Mouse (Mus musculus) neural tube, embryonic 13.5 days (tissue): Measurements from ENCODE around the gene Nid2. TPM values are rescaled to one million over a fixed set of nuclear protein-coding genes. Genes with fewer than 3 reads are reported as not detected.

Source experiments
- ATAC-seq: fragments of 200-750 bp; cut with Nextera tagmentation; 2 replicates; pipeline ENCODE4 v1.8.0; 2017; ENCODE audit warnings: low read depth, mild to moderate bottlenecking, moderate TSS enrichment, moderate library complexity
- H3K27ac ChIP-seq: fragments of 300-500 bp; sonication (generic); replicated peaks from 2 replicates; pipeline ENCODE4 v1.5.1; 2015; ENCODE audit warnings: moderate library complexity, mild to moderate bottlenecking, inconsistent platforms
- H3K27me3 ChIP-seq: fragments of 300-500 bp; sonication (generic); 2 replicates; pipeline ENCODE4 v1.6.1; 2015; ENCODE audit warnings: mild to moderate bottlenecking, inconsistent platforms
- H3K36me3 ChIP-seq: fragments of 300-500 bp; sonication (generic); 2 replicates; pipeline ENCODE4 v1.6.1; 2015; ENCODE audit warnings: mild to moderate bottlenecking, inconsistent platforms
- H3K4me1 ChIP-seq: fragments of 300-500 bp; sonication (generic); replicated peaks from 2 replicates; pipeline ENCODE4 v1.6.1; 2015; ENCODE audit warnings: inconsistent platforms
- H3K4me2 ChIP-seq: fragments of 300-500 bp; sonication (generic); 2 replicates; pipeline ENCODE4 v1.6.1; 2015; ENCODE audit warnings: inconsistent platforms, mild to moderate bottlenecking, moderate library complexity
- H3K4me3 ChIP-seq: fragments of 300-500 bp; sonication (generic); 2 replicates; pipeline ENCODE4 v1.5.1; 2015; ENCODE audit warnings: mild to moderate bottlenecking, inconsistent platforms
- H3K9ac ChIP-seq: fragments of 300-500 bp; sonication (generic); 2 replicates; pipeline ENCODE4 v1.6.1; 2015; ENCODE audit warnings: moderate library complexity, mild to moderate bottlenecking, inconsistent platforms
- H3K9me3 ChIP-seq: fragments of 300-500 bp; sonication (generic); 2 replicates; pipeline ENCODE4 v1.6.1; 2016; ENCODE audit warnings: inconsistent platforms
- WGBS: fragments of 180-500 bp; shearing (Covaris S2); methylation state at CpG from one replicate; pipeline ENCODE4 v1.1.7; 2015; 5-methylcytosine and 5-hydroxymethylcytosine counted together
- polyA plus RNA-seq: library from polyadenylated mRNA; unstranded; fragments of >200 nt; fragmentation: Nextera tagmentation; extraction: Ambion mirVana; gene quantifications from 2 replicates; pipeline ENCODE4 v1.2.1, GENCODE M21; 2015

Nid2 gene
- polyA plus RNA-seq, 1 experiment from 2014 or later, result 56.6 TPM

GRCm38 (mm10) chr14:19771173-19771572, 20.1 kb downstream of the Nid2 start:
- WGBS, result 73% methylated on average over 7 of the region's 7 CpGs
- H3K4me2 ChIP-seq, result no peak overlapping the region
- ATAC-seq, result no peak
- H3K4me1 ChIP-seq, result peaks cover 19% of the 10 kb centered on the region
- H3K4me3 ChIP-seq, result no peak overlapping the region
- H3K9me3 ChIP-seq, result no peaks in the 10 kb centered on the region
- H3K27ac ChIP-seq, result no peak overlapping the region
- H3K36me3 ChIP-seq, result no peaks in the 10 kb centered on the region
- no peaks in the 10 kb centered on the region for H3K27me3 ChIP-seq
- H3K9ac ChIP-seq, result no peak overlapping the region

GRCm38 (mm10) chr14:19774036-19774628, 23.1 kb downstream of the Nid2 start:
- WGBS, result 90% methylated on average over 13 of the region's 13 CpGs
- ATAC-seq, result no peak

GRCm38 (mm10) chr14:19775491-19775890, 24.4 kb downstream of the Nid2 start:
- Histone ChIP-seq H3K27ac (no peak overlapping the region), H3K36me3 (no peaks in the 10 kb centered on the region; the same call in 1 of the 2 replicates), H3K4me1 (no peaks in the 10 kb centered on the region; the same call in 1 of the 2 replicates), H3K4me3 (no peak overlapping the region), H3K4me2 (no peak overlapping the region), H3K27me3 (no peaks in the 10 kb centered on the region), H3K9me3 (no peaks in the 10 kb centered on the region), H3K9ac (no peak overlapping the region)
- ATAC-seq, result no peak
- 93% methylated on average over 4 of the region's 4 CpGs for WGBS

More at GRCm38 (mm10) chr14:19774036-19774628, 23.1 kb downstream of the Nid2 start:
- Histone ChIP-seq H3K9me3 (no peaks in the 10 kb centered on the region), H3K9ac (no peak overlapping the region), H3K4me1 (peaks cover 9% of the 10 kb centered on the region), H3K4me3 (no peak overlapping the region), H3K27ac (no peak overlapping the region), H3K4me2 (no peak overlapping the region), H3K27me3 (no peaks in the 10 kb centered on the region), H3K36me3 (no peaks in the 10 kb centered on the region; the same call in 1 of the 2 replicates)

DNA sequence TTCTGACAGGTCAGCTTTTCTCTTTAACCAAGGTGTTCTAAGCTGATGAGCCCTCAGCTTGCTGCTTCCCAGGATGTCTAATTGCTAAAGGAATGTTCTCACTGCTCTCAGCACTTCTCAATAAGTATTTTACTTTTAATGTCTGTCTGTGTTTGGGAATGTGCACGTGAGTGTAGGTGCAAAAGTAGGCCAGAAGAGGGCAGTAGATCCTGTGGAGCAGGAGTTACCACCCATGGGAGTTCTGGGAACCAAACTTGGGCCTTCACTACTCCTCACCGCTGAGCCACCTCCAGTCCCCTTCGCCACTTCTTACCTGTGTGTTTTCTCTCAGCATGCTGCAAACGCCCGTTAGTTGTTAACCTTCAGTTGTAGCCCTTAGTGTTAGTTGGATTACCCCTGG, 25.1 kb downstream of the Nid2 start:
- Histone ChIP-seq H3K27me3 (no peaks in the 10 kb centered on the region), H3K36me3 (no peaks in the 10 kb centered on the region; the same call in 1 of the 2 replicates), H3K4me3 (no peak overlapping the region), H3K4me1 (no peaks in the 10 kb centered on the region), H3K9ac (no peak overlapping the region), H3K4me2 (no peak overlapping the region), H3K9me3 (no peaks in the 10 kb centered on the region), H3K27ac (no peak overlapping the region)
- 96% methylated on average over 5 of the region's 5 CpGs for WGBS
- no peak for ATAC-seq

DNA sequence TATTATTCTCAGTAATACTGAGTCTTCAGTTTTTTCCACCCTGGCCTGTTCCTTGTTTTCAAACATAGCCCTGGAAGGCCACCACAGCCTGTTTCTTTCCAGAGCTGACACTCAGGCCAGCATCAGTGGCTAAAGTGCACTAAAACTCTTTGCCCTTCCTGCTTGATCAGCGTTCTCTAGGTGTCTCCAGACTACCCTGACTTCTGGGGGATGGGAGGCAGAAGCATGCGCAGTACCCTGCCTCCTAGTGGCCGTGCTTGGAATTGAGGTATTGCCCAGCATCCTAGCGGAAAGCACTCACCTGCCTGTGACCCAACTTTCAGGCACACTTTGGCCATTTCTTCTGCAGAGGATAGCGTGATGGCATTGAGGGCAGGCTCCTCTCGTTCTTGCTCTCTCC, 25.8 kb downstream of the Nid2 start:
- no peaks in the 10 kb centered on the region for H3K4me1 ChIP-seq
- H3K27me3 ChIP-seq, result no peaks in the 10 kb centered on the region
- no peak for ATAC-seq
- no peaks in the 10 kb centered on the region for H3K9me3 ChIP-seq
- no peak overlapping the region for H3K9ac ChIP-seq
- H3K36me3 ChIP-seq, result no peaks in the 10 kb centered on the region; the same call in 1 of the 2 replicates
- no peak overlapping the region for H3K27ac ChIP-seq
- 49% methylated on average over 6 of the region's 6 CpGs for WGBS
- H3K4me3 ChIP-seq, result no peak overlapping the region
- H3K4me2 ChIP-seq, result no peak overlapping the region

DNA sequence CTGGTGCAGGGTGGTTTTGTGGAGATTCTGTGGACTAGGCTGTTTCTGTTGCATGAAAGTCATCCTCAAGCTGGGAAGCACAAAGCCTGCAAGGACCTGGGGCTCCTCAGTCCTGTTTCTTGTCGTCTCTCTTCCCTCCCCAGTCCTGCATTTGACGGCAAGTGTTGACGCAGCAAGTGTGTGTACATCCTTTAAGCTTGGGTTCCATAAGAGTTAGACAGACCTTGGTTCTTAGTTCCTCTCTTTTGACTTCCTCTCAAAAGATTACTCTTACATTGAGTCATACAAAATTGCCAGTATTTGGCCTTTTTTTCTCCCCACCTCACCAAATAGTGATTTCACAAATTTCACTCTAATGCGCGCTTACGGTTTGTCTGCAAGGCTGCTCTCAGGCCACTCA, 26.3 kb downstream of the Nid2 start:
- H3K27ac ChIP-seq, result no peak overlapping the region
- no peaks in the 10 kb centered on the region for H3K4me1 ChIP-seq
- H3K9ac ChIP-seq, result no peak overlapping the region
- no peak for ATAC-seq
- H3K4me2 ChIP-seq, result no peak overlapping the region
- WGBS, result 99% methylated on average over 6 of the region's 6 CpGs
- no peaks in the 10 kb centered on the region; the same call in 1 of the 2 replicates for H3K36me3 ChIP-seq
- H3K4me3 ChIP-seq, result no peak overlapping the region
- no peaks in the 10 kb centered on the region for H3K27me3 ChIP-seq
- no peaks in the 10 kb centered on the region for H3K9me3 ChIP-seq

DNA sequence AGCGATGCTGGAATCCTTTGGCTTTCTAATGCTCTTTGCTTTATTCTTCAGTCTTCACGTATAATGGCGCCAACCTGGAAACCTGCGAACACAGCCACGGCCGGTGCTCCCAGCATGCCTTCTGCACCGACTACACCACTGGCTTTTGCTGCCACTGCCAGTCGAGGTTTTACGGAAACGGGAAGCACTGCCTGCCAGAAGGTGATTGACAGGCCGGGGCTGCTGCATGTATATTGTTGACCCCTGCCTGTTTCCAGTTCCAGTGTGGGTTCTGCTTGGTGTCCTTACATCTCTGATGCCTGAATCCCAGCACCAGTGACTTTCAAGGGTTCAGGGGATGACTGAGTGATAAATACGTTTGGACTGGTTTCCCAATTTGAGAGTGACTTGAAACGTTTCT, 26.9 kb downstream of the Nid2 start:
- no peak overlapping the region for H3K4me2 ChIP-seq
- WGBS, result 91% methylated on average over 13 of the region's 13 CpGs

GRCm38 (mm10) chr14:19785797-19786588, 34.9 kb downstream of the Nid2 start:
- H3K9ac ChIP-seq, result no peak overlapping the region
- H3K4me1 ChIP-seq, result no peaks in the 10 kb centered on the region
- H3K9me3 ChIP-seq, result no peaks in the 10 kb centered on the region
- no peak overlapping the region for H3K4me2 ChIP-seq
- H3K27me3 ChIP-seq, result no peaks in the 10 kb centered on the region
- no peaks in the 10 kb centered on the region for H3K36me3 ChIP-seq
- 84% methylated on average over 9 of the region's 9 CpGs for WGBS
- no peak for ATAC-seq
- H3K4me3 ChIP-seq, result no peak overlapping the region
- H3K27ac ChIP-seq, result no peak overlapping the region

More for the DNA sequence above, 26.9 kb downstream of the Nid2 start:
- H3K27me3 ChIP-seq, result no peaks in the 10 kb centered on the region
- no peak for ATAC-seq
- H3K9ac ChIP-seq, result no peak overlapping the region
- no peak overlapping the region for H3K27ac ChIP-seq
- H3K36me3 ChIP-seq, result no peaks in the 10 kb centered on the region; the same call in 1 of the 2 replicates
- H3K9me3 ChIP-seq, result no peaks in the 10 kb centered on the region
- no peaks in the 10 kb centered on the region for H3K4me1 ChIP-seq
- no peak overlapping the region for H3K4me3 ChIP-seq

GRCm38 (mm10) chr14:19788443-19788842, 37.4 kb downstream of the Nid2 start:
- no peak for ATAC-seq
- Histone ChIP-seq H3K36me3 (no peaks in the 10 kb centered on the region), H3K9me3 (no peaks in the 10 kb centered on the region), H3K9ac (no peak overlapping the region), H3K27ac (no peak overlapping the region), H3K4me2 (no peak overlapping the region), H3K27me3 (no peaks in the 10 kb centered on the region), H3K4me3 (no peak overlapping the region), H3K4me1 (no peaks in the 10 kb centered on the region)
- 77% methylated on average over 1 of the region's 1 CpGs for WGBS

- Histone ChIP-seq H3K27ac (no peak overlapping the region), H3K4me2 (no peak overlapping the region), H3K9me3 (no peaks in the 10 kb centered on the region), H3K4me3 (no peak overlapping the region), H3K36me3 (no peaks in the 10 kb centered on the region), H3K4me1 (no peaks in the 10 kb centered on the region), H3K9ac (no peak overlapping the region), H3K27me3 (no peaks in the 10 kb centered on the region)
- 69% methylated on average over 4 of the region's 4 CpGs for WGBS
- ATAC-seq, result no peak
Observed at GRCm38 (mm10) chr14:19794881-19795280, 43.8 kb downstream of the Nid2 start.

DNA sequence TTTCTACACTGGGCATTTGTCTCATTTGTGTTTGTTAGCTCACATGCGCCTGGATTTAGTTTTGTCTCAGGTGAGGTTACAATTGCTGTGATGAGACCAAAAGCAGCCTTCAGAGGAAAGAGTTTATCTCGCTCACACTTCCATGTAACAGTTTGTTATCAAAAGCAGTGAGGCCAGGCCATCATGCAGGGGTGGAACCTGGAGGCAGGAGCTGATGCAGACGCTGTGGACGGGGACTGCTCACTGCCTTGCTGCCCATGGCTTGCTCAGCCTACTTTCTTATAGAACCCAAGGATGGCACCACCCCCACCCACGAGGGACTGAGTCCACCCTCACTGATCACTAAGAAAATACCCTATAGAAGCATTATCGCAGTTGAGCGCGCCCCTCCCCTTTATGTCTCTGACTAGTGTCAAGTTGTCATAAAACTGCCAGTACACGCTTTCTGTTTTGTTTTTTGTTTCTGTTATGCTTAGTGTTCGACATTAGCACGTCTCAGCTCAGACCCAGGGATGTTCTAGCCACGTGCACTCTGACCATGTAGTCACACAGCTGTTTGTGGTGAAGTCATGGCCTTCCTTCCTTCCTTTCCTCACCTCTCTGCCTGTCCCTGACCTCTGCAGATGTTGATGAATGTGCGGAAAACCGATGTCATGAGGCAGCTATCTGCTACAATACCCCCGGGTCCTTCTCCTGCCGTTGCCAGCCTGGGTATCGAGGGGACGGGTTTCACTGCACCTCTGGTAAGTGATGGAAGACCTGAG, 45.7 kb downstream of the Nid2 start:
- ATAC-seq, result no peak
- H3K9ac ChIP-seq, result no peak overlapping the region
- 84% methylated on average over 18 of the region's 18 CpGs for WGBS
- no peak overlapping the region for H3K4me2 ChIP-seq
- no peaks in the 10 kb centered on the region for H3K9me3 ChIP-seq
- H3K27ac ChIP-seq, result no peak overlapping the region
- no peaks in the 10 kb centered on the region for H3K4me1 ChIP-seq
- no peak overlapping the region for H3K4me3 ChIP-seq
- no peaks in the 10 kb centered on the region for H3K36me3 ChIP-seq
- no peaks in the 10 kb centered on the region for H3K27me3 ChIP-seq

GRCm38 (mm10) chr14:19800485-19800884, 49.4 kb downstream of the Nid2 start:
- no peaks in the 10 kb centered on the region for H3K27me3 ChIP-seq

More at GRCm38 (mm10) chr14:19800485-19800884, 49.4 kb downstream of the Nid2 start:
- H3K27ac ChIP-seq, result no peak overlapping the region
- H3K4me3 ChIP-seq, result no peak overlapping the region
- H3K4me2 ChIP-seq, result no peak overlapping the region
- H3K9me3 ChIP-seq, result no peaks in the 10 kb centered on the region
- no peak overlapping the region for H3K9ac ChIP-seq
- no peaks in the 10 kb centered on the region for H3K4me1 ChIP-seq
- 70% methylated on average over 2 of the region's 2 CpGs for WGBS
- no peaks in the 10 kb centered on the region for H3K36me3 ChIP-seq
- ATAC-seq, result no peak
